Mouse (Mus musculus) right cerebral cortex, adult 18-20 months (tissue): ENCODE data around the gene Ren1.

Experiments used
- DNase-seq: peaks from one replicate; pipeline ENCODE4 v3.0.0; 2022; ENCODE audit warnings: mixed read lengths

The Ren1 gene

GRCm38 (mm10) chr1:133346531-133346930 is 3.8 kb upstream of the Ren1 start:
- DNase-seq, result no peak

DNA sequence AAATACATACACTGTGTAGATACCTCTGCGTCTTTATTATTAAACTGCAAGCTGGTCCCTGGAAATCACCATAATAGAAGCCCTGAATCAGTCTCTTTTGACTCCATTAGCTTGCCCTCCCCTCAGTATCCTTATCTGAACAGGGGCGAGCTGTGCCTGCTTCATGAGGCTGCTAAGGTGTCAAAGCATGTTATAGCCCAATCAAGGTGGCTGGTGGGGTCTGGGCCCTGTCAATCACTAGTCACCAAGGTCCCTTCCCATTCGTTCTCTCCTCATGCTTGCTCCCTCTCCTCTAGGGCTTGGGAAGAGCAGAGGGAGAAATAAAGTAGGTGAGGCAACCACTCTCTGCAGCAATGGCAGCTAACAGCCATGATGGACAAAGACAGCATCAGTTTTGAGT is 3.1 kb upstream of the Ren1 start:
- no peak for DNase-seq

- no peak for DNase-seq
Observed at GRCm38 (mm10) chr1:133347693-133348520, 2.4 kb upstream of the Ren1 start.

DNA sequence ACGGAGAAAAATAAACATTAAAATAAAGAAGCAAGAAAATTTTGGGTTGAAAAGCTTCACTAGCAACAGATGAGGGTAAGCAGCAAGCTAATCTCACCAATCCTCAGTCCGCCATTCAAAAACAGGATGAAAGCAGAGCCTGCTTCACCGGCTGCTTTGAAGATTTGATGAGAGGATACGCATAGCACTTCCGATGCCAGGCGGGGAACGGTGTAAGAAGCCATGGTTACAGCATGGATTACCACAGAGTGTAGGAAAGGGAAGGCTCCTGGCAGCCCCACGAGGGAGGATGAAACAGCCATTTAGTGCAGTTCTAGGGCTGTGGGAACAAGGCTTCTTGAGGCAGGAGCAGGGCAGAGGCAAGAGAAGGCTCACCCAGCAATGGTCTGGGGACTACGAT is 1.5 kb downstream of the Ren1 start:
- no peak for DNase-seq

GRCm38 (mm10) chr1:133353371-133353809 is 3.1 kb downstream of the Ren1 start:
- DNase-seq, result peak; percentile 82

GRCm38 (mm10) chr1:133355469-133355868 is 5.2 kb downstream of the Ren1 start:
- DNase-seq, result no peak

DNA sequence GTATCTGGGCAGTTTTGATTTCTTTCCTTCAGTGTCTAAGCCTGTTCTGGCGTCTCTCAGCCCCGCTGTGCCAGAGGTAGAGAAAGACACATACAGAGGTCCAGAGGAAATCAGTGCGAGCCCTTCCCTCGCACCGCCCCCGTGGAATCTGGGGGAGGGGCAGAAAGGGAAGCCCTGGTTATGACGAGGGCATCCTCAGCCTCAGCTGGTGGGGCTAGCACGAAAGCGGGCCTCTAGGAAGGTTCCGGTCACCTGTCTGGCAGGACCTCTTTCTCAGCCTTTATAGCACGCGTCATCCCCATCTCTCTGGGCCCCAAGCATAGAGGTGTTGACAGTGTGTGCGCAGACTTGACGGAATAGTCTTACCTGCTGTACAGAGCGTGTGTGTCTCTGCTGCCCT is 5.6 kb downstream of the Ren1 start:
- DNase-seq, result no peak

GRCm38 (mm10) chr1:133356330-133356729 is 6.0 kb downstream of the Ren1 start:
- no peak for DNase-seq

DNA sequence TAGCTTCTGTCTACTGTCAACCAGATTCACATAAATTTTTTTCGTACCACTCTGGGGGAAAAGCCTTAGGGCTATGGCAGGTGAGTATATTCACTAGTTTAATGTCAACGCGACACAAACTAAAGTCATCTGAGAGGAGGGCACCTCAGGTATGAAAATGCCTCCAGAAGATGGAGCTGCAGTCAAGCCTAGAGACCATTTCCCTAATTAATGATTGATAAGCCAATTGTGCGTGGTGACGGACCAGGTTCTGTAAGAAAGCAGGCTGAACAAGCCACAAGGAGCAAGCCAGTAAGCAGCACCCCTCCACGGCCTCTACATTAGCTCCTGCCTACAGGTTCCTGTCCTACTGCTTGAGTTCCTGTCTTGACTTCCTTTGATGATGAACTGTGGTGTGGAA is 10.7 kb downstream of the Ren1 start:
- DNase-seq, result no peak

- DNase-seq, result no peak
Observed at GRCm38 (mm10) chr1:133362103-133362502, 11.8 kb downstream of the Ren1 start.

DNA sequence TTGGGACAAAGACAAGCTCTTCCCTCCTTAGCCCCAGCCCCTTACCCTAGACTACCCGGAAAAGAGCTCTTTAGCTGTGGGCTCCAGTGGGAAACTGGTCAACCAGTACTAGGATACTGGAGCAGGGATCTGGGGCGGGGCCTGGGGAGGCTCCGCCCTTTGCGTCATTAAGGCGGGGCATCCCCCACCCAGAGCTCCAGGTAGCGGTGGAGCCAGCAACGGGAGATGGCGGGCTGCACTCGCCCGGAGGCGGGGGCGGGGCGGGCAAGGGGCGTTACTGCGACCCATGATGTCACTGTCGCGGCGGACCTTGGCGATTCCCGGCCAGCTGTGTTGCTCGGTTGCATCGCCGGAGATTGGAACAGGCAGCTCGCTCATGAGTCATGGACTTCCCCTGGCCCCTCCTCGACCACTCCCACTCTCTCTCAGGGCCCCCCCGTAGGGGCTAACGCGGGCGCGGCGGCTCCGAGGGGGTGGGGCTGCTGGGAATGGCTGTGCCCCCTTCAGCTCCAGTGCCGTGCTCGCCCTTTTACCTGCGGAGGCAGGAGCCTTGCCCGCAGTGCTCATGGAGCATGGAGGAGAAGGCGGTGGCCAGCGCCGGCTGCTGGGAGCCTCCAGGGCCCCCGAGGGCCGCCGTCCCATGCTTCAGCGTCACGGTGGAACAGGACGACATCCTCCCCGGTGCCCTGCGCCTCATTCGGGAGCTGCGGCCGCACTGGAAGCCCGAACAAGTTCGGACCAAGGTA is 13.1 kb downstream of the Ren1 start, which contains the start of gene Etnk2:
Gene Etnk2, plus strand, starts transcription at position 297 of the 746 bp plus-strand sequence.
- DNase-seq, result peak; percentile 68

DNA sequence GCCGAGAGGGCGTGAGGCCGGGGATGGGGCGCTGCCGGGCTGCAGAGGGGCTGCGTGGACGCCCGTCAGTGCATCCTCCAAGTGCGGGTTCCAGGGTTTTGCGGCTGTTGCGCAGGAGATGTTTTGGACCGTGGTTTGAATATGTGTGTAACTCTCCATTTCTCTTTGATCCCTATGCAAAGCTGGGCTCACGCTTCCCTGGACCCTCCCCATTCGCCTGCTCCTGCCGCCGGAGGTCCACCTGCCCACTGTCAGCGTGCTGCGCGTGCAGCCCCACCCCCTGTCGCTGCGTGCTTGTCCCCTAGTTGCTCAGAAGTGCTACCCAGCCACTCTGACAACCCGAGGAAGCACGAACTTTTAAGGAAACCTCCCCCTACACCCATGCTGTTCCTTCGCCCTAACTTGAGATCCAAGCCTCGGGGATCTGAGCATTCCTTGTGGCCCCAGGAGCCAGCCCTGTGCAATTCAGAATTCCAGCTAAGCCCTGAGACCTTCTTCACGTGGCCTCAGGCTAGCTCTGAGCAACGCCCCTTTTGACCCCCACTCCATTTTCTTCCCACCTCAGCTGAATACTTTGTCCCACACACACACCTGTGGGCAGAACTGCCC is 13.8 kb downstream of the Ren1 start:
- no peak for DNase-seq

- no peak for DNase-seq
Observed at GRCm38 (mm10) chr1:133364890-133365289, 14.6 kb downstream of the Ren1 start.

DNA sequence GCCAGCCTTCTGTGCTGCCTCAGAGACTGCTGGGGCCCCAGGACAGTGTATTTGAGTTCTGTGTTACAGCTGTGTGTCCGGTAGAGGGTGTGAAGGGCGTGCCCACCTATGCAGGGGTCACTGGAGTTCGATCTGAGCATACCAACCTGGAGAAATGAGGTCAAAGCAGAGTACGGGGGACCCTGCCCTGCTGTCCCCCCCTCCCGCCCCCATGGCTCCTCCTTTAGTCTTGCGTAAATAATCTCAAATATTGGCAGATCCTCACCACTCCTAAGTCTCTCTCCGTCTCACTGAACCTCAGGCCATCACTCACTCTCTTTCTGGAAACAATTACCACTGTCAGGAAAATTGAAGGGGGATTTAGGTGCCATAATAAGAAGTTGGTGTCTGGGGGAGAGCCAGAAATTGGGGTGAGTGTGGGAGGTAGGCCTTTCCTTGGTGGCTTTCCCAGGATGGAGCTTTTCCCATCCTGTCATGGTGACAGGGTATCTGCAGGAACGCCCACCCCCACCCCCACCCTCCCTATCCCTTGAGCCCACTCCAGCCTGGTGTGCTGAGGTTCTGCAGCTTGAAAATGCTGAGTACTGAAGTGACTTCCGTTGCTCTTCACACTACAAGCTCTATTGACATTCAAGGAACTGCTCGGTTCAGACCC is 16.8 kb downstream of the Ren1 start:
- no peak for DNase-seq

- DNase-seq, result no peak
Observed at GRCm38 (mm10) chr1:133367606-133368488, 17.5 kb downstream of the Ren1 start.

- peak; percentile 72 for DNase-seq
Observed at GRCm38 (mm10) chr1:133368644-133369043, 18.3 kb downstream of the Ren1 start.

DNA sequence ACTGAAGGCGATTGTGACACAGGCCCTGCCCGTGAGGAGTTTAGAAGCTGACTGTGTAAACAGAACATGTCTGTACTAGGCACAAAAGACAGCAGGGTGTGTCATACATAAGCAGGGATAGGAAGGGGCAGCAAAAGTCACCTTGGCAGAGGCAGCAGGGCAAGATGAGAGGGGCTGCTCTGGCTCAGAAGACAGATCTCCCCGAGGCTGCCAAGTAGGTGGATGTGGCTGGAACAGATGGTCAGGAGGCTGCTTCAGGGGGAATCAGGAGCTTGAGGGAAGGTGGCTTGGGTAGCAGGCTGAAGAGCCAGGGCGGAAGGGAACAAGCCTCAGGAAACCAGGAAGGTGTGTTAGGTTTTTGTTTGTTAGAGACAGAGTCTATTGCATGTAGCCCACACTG is 20.0 kb downstream of the Ren1 start:
- no peak for DNase-seq

- DNase-seq, result no peak
Observed at GRCm38 (mm10) chr1:133371431-133371830, 21.1 kb downstream of the Ren1 start.

- no peak for DNase-seq
Observed at GRCm38 (mm10) chr1:133372113-133372512, 21.8 kb downstream of the Ren1 start.

- no peak for DNase-seq
Observed at GRCm38 (mm10) chr1:133375696-133376346, 25.5 kb downstream of the Ren1 start.

GRCm38 (mm10) chr1:133377547-133377946 is 27.2 kb downstream of the Ren1 start:
- DNase-seq, result no peak
